Mouse (Mus musculus): ENCODE results near the gene Kmt5c. TPM values are rescaled to one million over a fixed set of nuclear protein-coding genes. Genes with fewer than 3 reads are reported as not detected.
A peak's percentile ranks its signal among the peaks of the same experiment; 100 is the strongest.
"Not testable (repeated sequence)": the region's sequence is repeated elsewhere in the genome, so short reads cannot be mapped to it uniquely, and the experiment has no call there.

The Kmt5c gene
- total RNA-seq, 2 experiments from 2014 or later: 52.4 to 96.3 TPM

DNA sequence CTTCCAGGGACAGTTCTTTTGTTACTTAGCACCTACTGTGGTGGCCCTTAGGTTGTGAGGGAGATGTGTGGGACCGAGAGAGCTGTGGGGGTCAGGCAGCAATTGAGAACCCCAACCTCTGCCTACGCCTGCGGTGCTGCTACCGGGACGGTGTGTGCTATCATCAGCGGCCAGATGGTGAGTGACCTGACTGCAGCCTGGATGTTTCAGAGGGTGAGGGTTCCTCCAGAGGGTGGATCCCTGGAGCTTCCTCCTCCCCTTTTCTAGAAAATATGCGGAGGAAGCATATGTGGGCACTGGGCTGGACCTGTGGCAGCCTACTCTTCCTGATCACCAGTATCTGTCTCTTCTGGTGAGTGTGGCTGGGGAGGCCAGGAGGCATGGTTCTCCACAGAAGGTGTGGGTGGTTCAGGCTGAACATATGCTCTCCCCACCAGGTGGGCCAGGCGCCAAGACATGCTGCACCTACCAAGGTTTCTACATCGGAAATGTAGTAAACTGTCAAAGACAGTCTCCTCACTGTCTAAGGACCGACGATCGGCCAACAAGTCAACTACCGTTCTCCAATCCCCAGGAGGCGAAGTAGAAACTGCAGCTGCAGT lies 43.9 kb downstream of the Kmt5c start:
- peak; percentile 75 for ATAC-seq (replicated peaks; ENCODE audit: low FRiP score, low TSS enrichment, poor library complexity, severe bottlenecking)

GRCm38 (mm10) chr7:4788499-4789435 lies 48.9 kb downstream of the Kmt5c start:
- ATAC-seq (replicated peaks; ENCODE audit: low FRiP score, low TSS enrichment, poor library complexity, severe bottlenecking): peak; percentile 58

DNA sequence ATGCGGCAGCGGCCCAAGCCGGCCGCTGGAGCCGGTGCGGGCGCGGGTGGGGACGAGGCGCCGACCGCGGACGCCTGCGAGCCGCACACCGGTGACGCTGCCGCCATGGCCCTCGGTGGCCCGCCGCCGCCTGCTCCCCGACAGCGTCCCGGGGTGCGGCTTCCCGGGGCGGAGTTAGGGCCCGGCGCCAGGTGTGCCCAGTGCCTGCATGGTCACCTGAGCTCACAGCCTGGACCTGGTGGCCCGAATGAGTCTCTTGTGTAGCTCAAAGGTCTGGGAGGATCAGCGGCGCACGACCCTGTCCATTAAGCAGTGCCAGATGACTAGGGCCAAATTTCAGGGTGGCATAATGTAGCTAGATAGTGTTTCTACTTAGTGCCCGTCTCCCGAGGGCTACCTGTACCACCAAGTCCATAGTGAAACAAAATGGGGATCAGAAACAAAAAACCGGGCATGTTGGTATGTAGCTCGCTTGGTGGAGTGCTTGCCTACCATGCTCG lies 49.6 kb downstream of the Kmt5c start, which contains the start of gene Tmem238:
Tmem238 (minus strand) TSS at position 221 of the 500 bp plus-strand sequence.
- peak; percentile 16; the same call in 1 of the 2 replicates for ATAC-seq (replicated peaks; ENCODE audit: low FRiP score, low TSS enrichment, poor library complexity, severe bottlenecking)

DNA sequence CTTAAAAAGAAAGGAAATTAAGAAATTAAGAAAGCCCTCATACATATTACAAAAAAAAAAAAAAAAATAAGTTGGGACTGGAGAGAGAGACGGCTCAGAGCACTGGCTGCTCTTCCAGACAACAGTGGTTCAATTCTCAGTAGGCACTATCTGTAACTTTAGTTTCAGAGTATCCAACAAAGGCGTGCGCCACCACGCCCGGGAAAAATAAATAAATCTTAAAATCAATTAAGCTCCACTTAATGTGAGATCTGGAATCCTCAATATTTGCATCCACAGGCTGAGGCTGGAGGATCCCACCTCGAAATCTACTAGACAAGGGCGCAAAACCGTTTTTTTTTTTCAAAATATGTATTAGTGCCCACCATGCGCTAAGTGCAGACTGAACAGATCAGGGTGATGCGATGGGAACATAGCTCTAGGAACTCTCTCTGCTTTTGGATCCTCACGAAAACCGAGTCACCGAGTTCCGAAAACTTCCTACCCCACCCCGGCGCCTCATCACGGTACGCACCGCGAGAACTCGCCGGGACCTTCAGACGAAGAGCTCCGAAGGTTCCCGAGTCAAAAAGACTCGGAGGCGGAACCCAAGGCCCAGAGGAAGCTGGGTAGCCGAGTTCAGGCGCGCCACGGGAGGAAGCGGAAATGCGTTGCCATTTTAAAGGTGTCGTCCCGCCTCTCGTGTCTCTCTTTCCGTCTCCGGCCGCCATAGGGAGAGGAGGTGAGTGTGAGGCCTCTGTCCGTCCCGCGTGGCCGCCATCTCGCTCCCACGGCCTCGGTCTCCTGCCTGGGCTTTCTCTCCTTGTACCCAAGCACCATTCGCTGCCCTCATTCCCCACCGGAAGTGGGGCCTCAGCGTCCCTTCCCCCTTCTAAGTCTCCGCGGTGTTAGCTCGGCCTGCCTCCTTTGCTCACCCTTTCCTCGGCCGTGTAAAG lies 52.6 kb downstream of the Kmt5c start, which contains the start of gene Rpl28:
Rpl28 (plus strand) TSS at position 597 of the 935 bp plus-strand sequence.
- peak; percentile 85 for ATAC-seq (replicated peaks; ENCODE audit: low FRiP score, low TSS enrichment, poor library complexity, severe bottlenecking)

- not testable (repeated sequence) for ATAC-seq (replicated peaks; ENCODE audit: low FRiP score, low TSS enrichment, poor library complexity, severe bottlenecking)
These were observed 53.3 kb downstream of the Kmt5c start for GRCm38 (mm10) chr7:4793248-4793647.

DNA sequence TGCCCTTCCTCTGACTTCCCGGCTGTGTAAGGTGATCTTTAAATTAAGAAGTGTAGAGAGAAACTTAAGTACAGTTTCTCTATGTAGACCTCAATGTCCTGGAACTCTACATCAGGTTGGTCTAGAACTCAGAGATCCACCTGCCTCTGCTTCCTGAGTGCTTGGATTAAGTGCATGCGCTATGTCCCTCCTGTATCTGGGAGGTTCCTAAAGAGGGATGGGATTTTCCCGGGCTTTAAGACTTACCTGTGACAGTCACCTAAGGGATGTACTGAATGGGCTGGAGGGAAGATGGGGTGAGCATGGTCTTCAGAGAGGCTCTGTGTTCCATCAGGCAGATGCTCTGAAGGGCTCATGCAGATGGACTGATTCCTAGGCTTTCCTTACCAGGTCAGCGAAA lies 53.8 kb downstream of the Kmt5c start:
- no peak for ATAC-seq (replicated peaks; ENCODE audit: low FRiP score, low TSS enrichment, poor library complexity, severe bottlenecking)

DNA sequence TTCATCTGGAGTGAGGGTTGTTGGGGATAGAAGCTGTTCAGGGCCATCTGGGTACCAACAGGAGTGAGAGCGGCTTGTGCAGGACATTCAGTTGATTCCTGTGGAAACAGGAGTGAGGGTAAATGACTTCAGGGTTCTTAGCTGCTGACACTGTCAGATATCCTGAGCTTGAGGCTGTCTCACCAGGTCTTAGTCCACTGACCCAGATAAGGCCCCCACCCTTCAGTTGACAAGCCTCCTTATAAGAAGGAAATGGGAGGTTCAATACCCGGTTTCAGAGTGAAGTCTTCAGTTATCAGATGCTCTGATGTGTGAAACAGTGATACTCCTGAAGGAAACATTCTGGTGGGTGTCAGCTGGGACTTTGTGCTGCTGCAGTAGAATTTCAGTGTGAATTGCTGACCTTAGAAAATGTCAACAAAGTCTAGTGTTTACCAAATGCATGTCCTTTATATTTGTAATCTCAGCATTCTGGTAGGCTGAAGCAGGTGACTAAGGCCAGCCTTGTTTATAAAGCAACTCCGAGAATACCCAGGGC lies 54.8 kb downstream of the Kmt5c start:
- peak; percentile 16; the same call in 1 of the 2 replicates for ATAC-seq (replicated peaks; ENCODE audit: low FRiP score, low TSS enrichment, poor library complexity, severe bottlenecking)

DNA sequence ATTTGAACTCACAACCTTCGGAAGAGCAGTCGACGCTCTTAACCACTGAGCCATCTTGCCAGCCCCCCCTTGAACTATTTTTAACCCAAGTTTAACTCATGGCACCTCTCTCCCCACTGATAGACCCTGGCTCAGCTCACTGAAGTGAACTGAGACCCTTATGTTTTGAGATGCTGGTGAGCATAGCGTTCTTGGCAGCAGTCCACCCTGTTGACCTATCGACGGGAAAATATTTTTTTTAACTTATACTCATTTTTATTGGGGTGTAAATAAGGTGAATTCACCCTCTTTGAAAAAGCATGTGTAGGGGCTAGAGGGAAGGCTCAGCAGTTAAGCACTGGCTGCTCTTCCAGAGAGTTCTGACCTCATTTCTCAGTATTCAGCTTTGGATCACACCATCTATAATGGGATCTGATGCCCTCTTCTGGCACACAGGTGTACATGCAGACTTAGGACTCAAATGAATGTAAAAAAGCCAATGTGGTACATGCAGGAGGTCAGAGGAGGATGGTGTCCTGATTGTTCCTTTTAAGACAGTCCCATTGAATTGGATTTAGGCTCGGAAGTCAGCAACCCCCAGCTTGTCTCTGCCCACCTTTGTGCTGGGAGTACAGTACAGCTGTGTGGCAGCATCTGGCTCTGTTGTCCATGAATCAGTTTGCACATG lies 56.0 kb downstream of the Kmt5c start:
- peak; percentile 12; the same call in 1 of the 2 replicates for ATAC-seq (replicated peaks; ENCODE audit: low FRiP score, low TSS enrichment, poor library complexity, severe bottlenecking)

Other genes starting within 250 kb of the Kmt5c start
- 118 and 125 TPM in 2 replicates for gene Ppp1r12c, start 238.4 kb upstream of the Kmt5c start, total RNA-seq (2014; fragmentation: Nextera tagmentation)
- gene Ppp1r12c, start 238.4 kb upstream of the Kmt5c start, total RNA-seq (2017): 85.0 and 96.2 TPM in 2 replicates
- 1.4 TPM in 1 of 2 replicates, not detected in the other for gene Tnnt1, start 223.7 kb upstream of the Kmt5c start, total RNA-seq (2014; fragmentation: Nextera tagmentation)
- 0.95 and 3.0 TPM in 2 replicates for gene Tnnt1, start 223.7 kb upstream of the Kmt5c start, total RNA-seq (2017)
- 2.1 and 10.2 TPM in 2 replicates for gene Tnni3, start 215.9 kb upstream of the Kmt5c start, total RNA-seq (2014; fragmentation: Nextera tagmentation)
- 2.4 TPM in 1 of 2 replicates, not detected in the other for gene Tnni3, start 215.9 kb upstream of the Kmt5c start, total RNA-seq (2017)
- gene Dnaaf3, start 207.7 kb upstream of the Kmt5c start, total RNA-seq (2014; fragmentation: Nextera tagmentation): 1.6 and 2.8 TPM in 2 replicates
- gene Dnaaf3, start 207.7 kb upstream of the Kmt5c start, total RNA-seq (2017): 0.23 TPM in 1 of 2 replicates, not detected in the other
- gene Syt5, start 192.6 kb upstream of the Kmt5c start, total RNA-seq (2014; fragmentation: Nextera tagmentation): 0.42 TPM in 1 of 2 replicates, not detected in the other
- not detected in 2 replicates for gene Syt5, start 192.6 kb upstream of the Kmt5c start, total RNA-seq (2017)
- gene Ptprh, start 136.1 kb upstream of the Kmt5c start, total RNA-seq (2014; fragmentation: Nextera tagmentation): not detected in 2 replicates
- gene Ptprh, start 136.1 kb upstream of the Kmt5c start, total RNA-seq (2017): 0.46 TPM in 1 of 2 replicates, not detected in the other
- 17.6 and 19.4 TPM in 2 replicates for gene Tmem86b, start 108.7 kb upstream of the Kmt5c start, total RNA-seq (2014; fragmentation: Nextera tagmentation)
- 7.7 and 15.6 TPM in 2 replicates for gene Tmem86b, start 108.7 kb upstream of the Kmt5c start, total RNA-seq (2017)
- 81.4 and 118 TPM in 2 replicates for gene Ppp6r1, start 81.1 kb upstream of the Kmt5c start, total RNA-seq (2014; fragmentation: Nextera tagmentation)
- 82.5 and 90.9 TPM in 2 replicates for gene Ppp6r1, start 81.1 kb upstream of the Kmt5c start, total RNA-seq (2017)
- 69.0 and 77.0 TPM in 2 replicates for gene Hspbp1, start 55.0 kb upstream of the Kmt5c start, total RNA-seq (2014; fragmentation: Nextera tagmentation)
- 44.9 and 47.4 TPM in 2 replicates for gene Hspbp1, start 55.0 kb upstream of the Kmt5c start, total RNA-seq (2017)
- not detected in 2 replicates for gene Brsk1, start 49.5 kb upstream of the Kmt5c start, total RNA-seq (2014; fragmentation: Nextera tagmentation)
- gene Brsk1, start 49.5 kb upstream of the Kmt5c start, total RNA-seq (2017): not detected in 2 replicates
- gene Tmem150b, start 14.9 kb upstream of the Kmt5c start, total RNA-seq (2014; fragmentation: Nextera tagmentation): not detected in 2 replicates
- 0.33 and 1.1 TPM in 2 replicates for gene Tmem150b, start 14.9 kb upstream of the Kmt5c start, total RNA-seq (2017)
- 279 and 377 TPM in 2 replicates for gene Cox6b2, start 13.0 kb downstream of the Kmt5c start, total RNA-seq (2014; fragmentation: Nextera tagmentation)
- 151 and 283 TPM in 2 replicates for gene Cox6b2, start 13.0 kb downstream of the Kmt5c start, total RNA-seq (2017)
- gene Fam71e2, start 31.2 kb downstream of the Kmt5c start, total RNA-seq (2014; fragmentation: Nextera tagmentation): not detected in 2 replicates
- not detected in 2 replicates for gene Fam71e2, start 31.2 kb downstream of the Kmt5c start, total RNA-seq (2017)
- not detected in 2 replicates for gene Il11, start 42.7 kb downstream of the Kmt5c start, total RNA-seq (2014; fragmentation: Nextera tagmentation)
- gene Il11, start 42.7 kb downstream of the Kmt5c start, total RNA-seq (2017): 0.15 TPM in 1 of 2 replicates, not detected in the other
- not detected in 2 replicates for gene Tmem190, start 42.8 kb downstream of the Kmt5c start, total RNA-seq (2014; fragmentation: Nextera tagmentation)
- not detected in 2 replicates for gene Tmem190, start 42.8 kb downstream of the Kmt5c start, total RNA-seq (2017)
- gene Tmem238, start 49.5 kb downstream of the Kmt5c start, total RNA-seq (2014; fragmentation: Nextera tagmentation): 15.1 and 17.8 TPM in 2 replicates
- 21.3 and 26.1 TPM in 2 replicates for gene Tmem238, start 49.5 kb downstream of the Kmt5c start, total RNA-seq (2017)
- 3,204 and 3,219 TPM in 2 replicates for gene Rpl28, start 52.8 kb downstream of the Kmt5c start, total RNA-seq (2014; fragmentation: Nextera tagmentation)
- 676 and 1,069 TPM in 2 replicates for gene Rpl28, start 52.8 kb downstream of the Kmt5c start, total RNA-seq (2017)
- 291 and 381 TPM in 2 replicates for gene Ube2s, start 72.5 kb downstream of the Kmt5c start, total RNA-seq (2014; fragmentation: Nextera tagmentation)
- gene Ube2s, start 72.5 kb downstream of the Kmt5c start, total RNA-seq (2017): 146 and 204 TPM in 2 replicates
- gene Shisa7, start 104.6 kb downstream of the Kmt5c start, total RNA-seq (2014; fragmentation: Nextera tagmentation): 0.31 TPM in 1 of 2 replicates, not detected in the other
- gene Shisa7, start 104.6 kb downstream of the Kmt5c start, total RNA-seq (2017): not detected in 2 replicates
- 1.8 and 12.5 TPM in 2 replicates for gene Isoc2b, start 130.1 kb downstream of the Kmt5c start, total RNA-seq (2014; fragmentation: Nextera tagmentation)
- 13.3 and 86.2 TPM in 2 replicates for gene Isoc2b, start 130.1 kb downstream of the Kmt5c start, total RNA-seq (2017)
- gene Isoc2a, start 137.0 kb downstream of the Kmt5c start, total RNA-seq (2014; fragmentation: Nextera tagmentation): 7.9 and 9.6 TPM in 2 replicates
- gene Isoc2a, start 137.0 kb downstream of the Kmt5c start, total RNA-seq (2017): 7.4 and 13.2 TPM in 2 replicates
- gene Gm36210, start 166.4 kb downstream of the Kmt5c start, total RNA-seq (2014; fragmentation: Nextera tagmentation): not detected in 2 replicates
- gene Gm36210, start 166.4 kb downstream of the Kmt5c start, total RNA-seq (2017): not detected in 2 replicates
- gene Zfp628, start 175.1 kb downstream of the Kmt5c start, total RNA-seq (2014; fragmentation: Nextera tagmentation): 8.2 and 11.6 TPM in 2 replicates
- gene Zfp628, start 175.1 kb downstream of the Kmt5c start, total RNA-seq (2017): 1.1 and 1.2 TPM in 2 replicates
- gene Nat14, start 181.9 kb downstream of the Kmt5c start, total RNA-seq (2014; fragmentation: Nextera tagmentation): 6.6 TPM in 1 of 2 replicates, not detected in the other
- 0.23 and 1.9 TPM in 2 replicates for gene Nat14, start 181.9 kb downstream of the Kmt5c start, total RNA-seq (2017)
- not detected in 2 replicates for gene Ssc5d, start 185.7 kb downstream of the Kmt5c start, total RNA-seq (2014; fragmentation: Nextera tagmentation)
- gene Ssc5d, start 185.7 kb downstream of the Kmt5c start, total RNA-seq (2017): not detected in 2 replicates
- 0.69 TPM in 1 of 2 replicates, not detected in the other for gene Sbk2, start 224.3 kb downstream of the Kmt5c start, total RNA-seq (2014; fragmentation: Nextera tagmentation)
- gene Sbk2, start 224.3 kb downstream of the Kmt5c start, total RNA-seq (2017): not detected in 2 replicates
- not detected in 2 replicates for gene Sbk3, start 231.1 kb downstream of the Kmt5c start, total RNA-seq (2014; fragmentation: Nextera tagmentation)
- gene Sbk3, start 231.1 kb downstream of the Kmt5c start, total RNA-seq (2017): not detected in 2 replicates

Data from megakaryocyte-erythroid progenitor cell, adult 5-6 weeks (primary cell).